Mouse (Mus musculus): Measurements from ENCODE around the gene Ttc25. TPM values are rescaled to one million over a fixed set of nuclear protein-coding genes. Genes with fewer than 3 reads are reported as not detected.

Gene Ttc25
- polyA plus RNA-seq, 1 experiment from 2014 or later: 0.18 TPM

- H3K9ac ChIP-seq (ENCODE audit: low read depth, low read length): no peak overlapping the region
- H3K4me1 ChIP-seq (replicated peaks; ENCODE audit: control insufficient read depth, insufficient read depth, low read length): no peaks in the 10 kb centered on the region
- no peak for TF ChIP-seq CTCF (IDR thresholded peaks at IDR 0.05; ENCODE audit: low read depth)
Measured at GRCm38 (mm10) chr11:100564703-100565102, 19.3 kb downstream of the Ttc25 start.

GRCm38 (mm10) chr11:100567229-100567628 is 21.8 kb downstream of the Ttc25 start:
- Histone ChIP-seq H3K36me3 (ENCODE audit: control insufficient read depth, insufficient read depth) (no peaks in the 10 kb centered on the region), H3K4me3 (ENCODE audit: low read depth, low read length) (no peak overlapping the region), H3K27me3 (replicated peaks; ENCODE audit: control insufficient read depth, insufficient read depth, low read length) (no peaks in the 10 kb centered on the region), H3K9ac (ENCODE audit: low read depth, low read length) (no peak overlapping the region), H3K9me3 (ENCODE audit: control insufficient read depth) (no peaks in the 10 kb centered on the region), H3K4me1 (replicated peaks; ENCODE audit: control insufficient read depth, insufficient read depth, low read length) (no peaks in the 10 kb centered on the region), H3K4me2 (replicated peaks; ENCODE audit: low read depth) (no peak overlapping the region), H3K27ac (ENCODE audit: low read depth, low read length) (no peak overlapping the region)
- no peak for ATAC-seq
- TF ChIP-seq CTCF (IDR thresholded peaks at IDR 0.05; ENCODE audit: low read depth): no peak
- WGBS: 77% methylated on average over 5 of the region's 5 CpGs

More at GRCm38 (mm10) chr11:100564703-100565102, 19.3 kb downstream of the Ttc25 start:
- Histone ChIP-seq H3K27ac (ENCODE audit: low read depth, low read length) (no peak overlapping the region), H3K9me3 (ENCODE audit: control insufficient read depth) (no peaks in the 10 kb centered on the region), H3K27me3 (replicated peaks; ENCODE audit: control insufficient read depth, insufficient read depth, low read length) (no peaks in the 10 kb centered on the region), H3K36me3 (ENCODE audit: control insufficient read depth, insufficient read depth) (no peaks in the 10 kb centered on the region), H3K4me2 (replicated peaks; ENCODE audit: low read depth) (no peak overlapping the region), H3K4me3 (ENCODE audit: low read depth, low read length) (no peak overlapping the region)
- no peak for ATAC-seq
- WGBS: 82% methylated on average over 6 of the region's 6 CpGs

GRCm38 (mm10) chr11:100567815-100568245 is 22.4 kb downstream of the Ttc25 start:
- 38% methylated on average over 9 of the region's 9 CpGs for whole genome bisulfite sequencing
- no peaks in the 10 kb centered on the region for H3K36me3 ChIP-seq (ENCODE audit: control insufficient read depth, insufficient read depth)
- no peak overlapping the region for H3K4me3 ChIP-seq (ENCODE audit: low read depth, low read length)
- no peak overlapping the region for H3K4me2 ChIP-seq (replicated peaks; ENCODE audit: low read depth)
- H3K9me3 ChIP-seq (ENCODE audit: control insufficient read depth): no peaks in the 10 kb centered on the region
- H3K27ac ChIP-seq (ENCODE audit: low read depth, low read length): no peak overlapping the region
- TF ChIP-seq CTCF (IDR thresholded peaks at IDR 0.05; ENCODE audit: low read depth): no peak
- no peaks in the 10 kb centered on the region for H3K27me3 ChIP-seq (replicated peaks; ENCODE audit: control insufficient read depth, insufficient read depth, low read length)
- peak; percentile 32; the same call in 1 of the 2 replicates for ATAC-seq
- H3K4me1 ChIP-seq (replicated peaks; ENCODE audit: control insufficient read depth, insufficient read depth, low read length): no peaks in the 10 kb centered on the region
- H3K9ac ChIP-seq (ENCODE audit: low read depth, low read length): no peak overlapping the region

- no peak overlapping the region for H3K9ac ChIP-seq (ENCODE audit: low read depth, low read length)
- H3K4me1 ChIP-seq (replicated peaks; ENCODE audit: control insufficient read depth, insufficient read depth, low read length): no peaks in the 10 kb centered on the region
- 86% methylated on average over 8 of the region's 8 CpGs for WGBS
- no peak for TF ChIP-seq CTCF (IDR thresholded peaks at IDR 0.05; ENCODE audit: low read depth)
- no peak overlapping the region for H3K4me2 ChIP-seq (replicated peaks; ENCODE audit: low read depth)
- no peaks in the 10 kb centered on the region for H3K27me3 ChIP-seq (replicated peaks; ENCODE audit: control insufficient read depth, insufficient read depth, low read length)
- H3K27ac ChIP-seq (ENCODE audit: low read depth, low read length): no peak overlapping the region
- H3K9me3 ChIP-seq (ENCODE audit: control insufficient read depth): no peaks in the 10 kb centered on the region
- no peak overlapping the region for H3K4me3 ChIP-seq (ENCODE audit: low read depth, low read length)
- no peak for ATAC-seq
- no peaks in the 10 kb centered on the region for H3K36me3 ChIP-seq (ENCODE audit: control insufficient read depth, insufficient read depth)
Measured at GRCm38 (mm10) chr11:100568692-100569091, 23.3 kb downstream of the Ttc25 start.

GRCm38 (mm10) chr11:100569789-100570188 is 24.4 kb downstream of the Ttc25 start:
- Histone ChIP-seq H3K9me3 (ENCODE audit: control insufficient read depth) (no peaks in the 10 kb centered on the region), H3K36me3 (ENCODE audit: control insufficient read depth, insufficient read depth) (no peaks in the 10 kb centered on the region), H3K4me1 (replicated peaks; ENCODE audit: control insufficient read depth, insufficient read depth, low read length) (no peaks in the 10 kb centered on the region), H3K4me2 (replicated peaks; ENCODE audit: low read depth) (no peak overlapping the region), H3K4me3 (ENCODE audit: low read depth, low read length) (no peak overlapping the region), H3K9ac (ENCODE audit: low read depth, low read length) (no peak overlapping the region), H3K27ac (ENCODE audit: low read depth, low read length) (no peak overlapping the region), H3K27me3 (replicated peaks; ENCODE audit: control insufficient read depth, insufficient read depth, low read length) (no peaks in the 10 kb centered on the region)
- ATAC-seq: no peak
- TF ChIP-seq CTCF (IDR thresholded peaks at IDR 0.05; ENCODE audit: low read depth): no peak
- WGBS: 68% methylated on average over 9 of the region's 9 CpGs

- TF ChIP-seq CTCF (IDR thresholded peaks at IDR 0.05; ENCODE audit: low read depth): peak; percentile 86
- ATAC-seq: no peak
- Histone ChIP-seq H3K36me3 (ENCODE audit: control insufficient read depth, insufficient read depth) (no peaks in the 10 kb centered on the region), H3K4me1 (replicated peaks; ENCODE audit: control insufficient read depth, insufficient read depth, low read length) (no peaks in the 10 kb centered on the region), H3K4me3 (ENCODE audit: low read depth, low read length) (peak overlapping the region; percentile 16; the same call in 1 of the 2 replicates), H3K9ac (ENCODE audit: low read depth, low read length) (no peak overlapping the region), H3K27ac (ENCODE audit: low read depth, low read length) (no peak overlapping the region), H3K4me2 (replicated peaks; ENCODE audit: low read depth) (peak overlapping the region; percentile 46), H3K9me3 (ENCODE audit: control insufficient read depth) (no peaks in the 10 kb centered on the region), H3K27me3 (replicated peaks; ENCODE audit: control insufficient read depth, insufficient read depth, low read length) (no peaks in the 10 kb centered on the region)
- 11% methylated on average over 8 of the region's 8 CpGs for WGBS
Measured at GRCm38 (mm10) chr11:100570430-100571201, 25.2 kb downstream of the Ttc25 start.
